Mouse (Mus musculus): ENCODE measurements around the gene Grhpr.
A peak's percentile ranks its signal among the peaks of the same experiment; 100 is the strongest.
"Not testable (repeated sequence)": the region's sequence is repeated elsewhere in the genome, so short reads cannot be mapped to it uniquely, and the experiment has no call there.

Gene Grhpr

GRCm38 (mm10) chr4:44974331-44974730, 6.9 kb upstream of the Grhpr start:
- no peak for DNase-seq (ENCODE audit: low read depth)

DNA sequence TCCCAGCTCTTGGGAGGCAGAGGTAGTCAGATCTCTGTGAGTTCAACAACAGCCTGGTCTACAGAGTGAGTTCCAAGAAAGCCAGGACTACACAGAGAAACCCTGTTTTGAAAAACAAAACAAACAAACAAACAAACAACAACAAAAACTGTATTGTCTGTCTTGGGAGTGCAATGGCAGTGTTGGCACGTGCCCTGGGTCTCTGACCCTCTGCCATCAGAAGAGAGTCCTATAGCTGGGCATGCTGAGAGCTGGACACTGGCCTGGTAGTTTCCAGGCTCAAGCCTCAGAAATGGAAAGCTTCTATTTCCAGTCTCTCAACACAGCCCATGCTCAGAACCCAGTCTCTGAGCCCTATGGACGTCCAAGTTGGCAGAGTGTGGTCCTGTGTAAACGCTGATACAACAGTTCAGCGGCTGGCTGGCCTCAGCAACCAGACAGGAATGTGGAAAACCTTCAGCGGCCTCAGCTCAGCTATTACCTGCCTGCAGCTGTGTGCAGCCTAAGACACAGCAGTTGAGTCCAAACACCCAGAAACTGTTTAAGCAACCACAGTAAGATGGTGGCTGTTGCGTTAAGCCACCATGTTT, 5.1 kb upstream of the Grhpr start:
- no peak for DNase-seq (ENCODE audit: low read depth)

DNA sequence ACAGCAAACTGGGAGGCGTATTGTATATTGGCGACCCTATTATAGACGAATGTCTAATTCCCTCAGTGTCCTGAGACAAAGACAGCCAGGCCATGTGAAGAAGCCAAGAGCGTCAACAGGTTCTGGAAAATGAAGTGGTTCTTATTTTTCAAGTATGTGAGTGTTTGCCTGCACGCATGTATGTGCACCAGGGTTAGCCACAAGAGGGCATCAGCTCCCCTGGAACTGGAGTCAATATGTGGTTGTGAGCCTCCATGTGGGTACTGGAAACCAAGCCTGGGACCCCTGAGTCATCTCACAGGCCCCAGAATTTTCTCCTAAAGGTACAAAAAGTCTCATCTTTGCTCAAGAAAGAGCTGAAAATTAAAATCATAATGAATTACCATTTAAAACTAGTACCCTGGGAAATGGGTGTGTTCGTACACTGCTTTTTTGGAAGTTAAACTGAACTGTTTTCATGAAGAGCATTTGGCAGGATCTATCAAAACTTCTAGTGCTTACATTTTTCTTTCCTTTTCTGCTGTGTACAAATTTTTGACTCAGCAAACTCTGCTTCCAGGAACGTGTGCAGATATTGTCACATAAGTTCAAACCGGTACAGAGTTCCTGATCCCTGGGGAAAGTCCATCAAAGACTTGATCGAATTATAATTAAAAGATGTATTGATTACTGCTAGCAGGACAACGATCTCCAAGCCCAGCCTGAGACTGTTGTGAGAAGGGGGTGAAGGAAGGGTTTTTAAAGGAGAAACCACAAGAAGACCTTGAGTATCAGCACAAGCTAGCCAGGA, 4.1 kb upstream of the Grhpr start:
- DNase-seq (ENCODE audit: low read depth): peak; percentile 28

GRCm38 (mm10) chr4:44978175-44978574, 3.0 kb upstream of the Grhpr start:
- DNase-seq (ENCODE audit: low read depth): no peak

DNA sequence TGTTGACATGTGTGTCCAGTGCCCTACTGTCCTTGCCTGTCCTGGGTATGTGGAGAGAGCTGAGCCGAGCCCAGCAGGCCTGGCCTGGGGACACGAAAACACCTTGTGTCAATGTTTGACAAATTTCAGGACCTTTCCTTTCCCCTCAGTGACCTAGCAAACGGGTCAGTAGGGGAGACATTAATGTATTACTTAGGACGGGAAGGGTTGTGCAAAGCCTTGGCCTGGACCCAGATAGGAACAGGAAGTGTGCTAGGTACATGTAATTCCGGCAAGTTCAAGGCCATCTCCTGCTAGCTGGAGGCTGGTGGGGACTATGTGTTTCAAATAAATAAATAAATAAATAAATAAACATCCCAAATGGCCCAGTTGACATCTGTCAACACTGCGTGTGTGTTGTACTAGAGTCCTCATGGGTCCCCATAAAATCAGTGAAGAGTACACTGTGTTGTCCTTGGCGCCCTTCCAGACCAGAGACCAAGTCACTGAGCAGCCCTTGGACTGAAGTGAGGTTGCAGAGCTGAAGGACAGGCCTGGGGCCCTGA, 1.3 kb upstream of the Grhpr start:
- peak; percentile 85 for DNase-seq (ENCODE audit: low read depth)

GRCm38 (mm10) chr4:44981974-44982287, 736 bp downstream of the Grhpr start:
- no peak for DNase-seq (ENCODE audit: low read depth)

GRCm38 (mm10) chr4:44982440-44983130, 1.4 kb downstream of the Grhpr start:
- no peak for DNase-seq (ENCODE audit: low read depth)

DNA sequence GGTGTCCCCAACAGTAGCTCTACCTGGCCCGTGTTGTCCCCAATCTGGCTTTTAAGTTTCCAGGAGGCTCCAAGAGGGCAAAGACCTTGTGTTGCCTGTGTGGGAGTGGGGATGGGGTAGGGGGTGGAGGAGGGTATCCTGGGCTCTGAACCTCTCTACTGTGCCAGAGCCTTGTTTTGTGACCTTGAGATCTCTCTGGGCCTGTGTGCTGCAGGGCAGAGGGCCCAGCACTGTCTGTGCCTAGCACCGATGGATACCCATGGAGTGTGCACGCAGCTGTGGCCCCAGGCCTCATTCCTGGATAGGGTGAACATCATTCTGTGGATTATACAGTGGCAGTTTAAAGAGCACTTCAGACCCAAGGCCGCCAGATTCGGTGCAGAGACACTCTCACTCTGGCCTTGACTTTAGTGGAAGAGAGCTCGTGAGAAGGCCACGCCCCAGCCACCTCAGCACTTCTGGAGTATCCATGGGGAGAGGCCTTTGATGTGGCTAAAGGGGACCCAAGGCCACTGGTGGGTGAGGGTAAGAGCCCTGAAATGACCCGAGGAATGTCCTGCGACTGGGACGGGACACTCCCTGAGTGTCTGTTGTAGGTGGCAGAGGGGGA, 2.0 kb downstream of the Grhpr start:
- no peak for DNase-seq (ENCODE audit: low read depth)

- no peak for DNase-seq (ENCODE audit: low read depth)
These were observed 9.4 kb downstream of the Grhpr start for GRCm38 (mm10) chr4:44990560-44990959.

DNA sequence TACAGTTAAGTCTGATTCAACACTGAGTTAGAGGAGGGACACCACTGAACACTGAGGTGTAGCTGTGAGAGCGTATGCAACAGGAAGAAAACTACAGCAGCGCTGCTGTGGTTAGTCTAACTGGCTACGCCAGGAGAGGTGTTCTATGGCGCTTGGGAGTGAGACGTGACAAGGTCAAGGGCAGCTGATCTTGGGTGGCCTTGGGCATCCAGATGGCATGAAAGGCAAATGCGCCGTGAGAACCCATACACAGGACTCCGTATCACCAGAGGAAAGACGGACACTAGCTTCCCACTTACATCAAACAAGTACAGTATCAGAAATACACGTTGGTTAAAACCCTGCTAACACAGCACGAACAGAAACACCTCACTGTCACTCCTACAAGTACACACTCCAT, 11.1 kb downstream of the Grhpr start:
- not testable (repeated sequence) for DNase-seq (ENCODE audit: low read depth)

DNA sequence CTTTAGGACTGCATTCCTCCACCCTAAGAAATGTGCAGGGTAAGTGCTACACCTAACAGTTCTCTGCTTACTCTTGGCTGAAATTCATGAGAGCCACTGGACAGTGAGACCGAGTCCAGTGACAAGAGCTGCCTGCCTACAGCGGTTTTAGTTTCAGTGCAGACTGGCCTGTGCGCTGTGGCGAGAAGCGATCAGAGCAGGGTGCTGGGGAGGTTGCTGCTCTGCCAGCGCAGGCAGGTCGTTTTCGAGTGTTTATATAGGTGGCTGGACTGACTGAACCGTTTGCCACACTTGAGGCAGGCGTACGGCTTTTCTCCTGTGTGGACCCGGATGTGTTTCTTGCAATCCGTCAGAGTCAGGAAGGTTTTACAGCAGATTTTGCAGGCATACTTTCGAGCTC, 12.0 kb downstream of the Grhpr start:
- not testable (repeated sequence) for DNase-seq (ENCODE audit: low read depth)

DNA sequence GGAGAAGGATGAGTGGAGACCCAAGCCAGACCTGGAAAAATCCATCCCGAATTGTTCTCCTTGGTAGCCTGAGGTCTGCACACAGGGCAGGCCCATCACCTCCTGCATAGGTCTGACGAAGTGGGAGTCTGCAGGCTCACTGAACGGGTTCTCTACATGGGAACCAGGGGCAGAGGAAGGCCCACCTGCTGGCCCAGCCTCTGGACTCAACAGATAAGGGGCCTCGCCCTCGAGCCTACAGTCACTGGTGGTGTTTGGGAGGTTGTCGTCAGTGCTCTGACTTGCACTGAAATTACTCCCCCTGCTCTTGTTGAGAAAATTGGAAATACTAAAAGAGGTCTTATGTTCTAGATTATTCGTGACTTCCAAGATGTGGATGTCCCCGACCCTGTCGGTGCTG, 12.7 kb downstream of the Grhpr start:
- DNase-seq (ENCODE audit: low read depth): no peak

GRCm38 (mm10) chr4:44994776-44995175, 13.6 kb downstream of the Grhpr start:
- DNase-seq (ENCODE audit: low read depth): no peak

GRCm38 (mm10) chr4:44998071-44998470, 16.9 kb downstream of the Grhpr start:
- DNase-seq (ENCODE audit: low read depth): no peak

GRCm38 (mm10) chr4:45000001-45000400, 18.8 kb downstream of the Grhpr start:
- no peak for DNase-seq (ENCODE audit: low read depth)

GRCm38 (mm10) chr4:45005452-45005851, 24.3 kb downstream of the Grhpr start:
- no peak for DNase-seq (ENCODE audit: low read depth)

GRCm38 (mm10) chr4:45010806-45011415, 29.7 kb downstream of the Grhpr start:
- DNase-seq (ENCODE audit: low read depth): peak; percentile 40

- DNase-seq (ENCODE audit: low read depth): peak; percentile 81
These were observed 30.4 kb downstream of the Grhpr start for GRCm38 (mm10) chr4:45011581-45012104.

DNA sequence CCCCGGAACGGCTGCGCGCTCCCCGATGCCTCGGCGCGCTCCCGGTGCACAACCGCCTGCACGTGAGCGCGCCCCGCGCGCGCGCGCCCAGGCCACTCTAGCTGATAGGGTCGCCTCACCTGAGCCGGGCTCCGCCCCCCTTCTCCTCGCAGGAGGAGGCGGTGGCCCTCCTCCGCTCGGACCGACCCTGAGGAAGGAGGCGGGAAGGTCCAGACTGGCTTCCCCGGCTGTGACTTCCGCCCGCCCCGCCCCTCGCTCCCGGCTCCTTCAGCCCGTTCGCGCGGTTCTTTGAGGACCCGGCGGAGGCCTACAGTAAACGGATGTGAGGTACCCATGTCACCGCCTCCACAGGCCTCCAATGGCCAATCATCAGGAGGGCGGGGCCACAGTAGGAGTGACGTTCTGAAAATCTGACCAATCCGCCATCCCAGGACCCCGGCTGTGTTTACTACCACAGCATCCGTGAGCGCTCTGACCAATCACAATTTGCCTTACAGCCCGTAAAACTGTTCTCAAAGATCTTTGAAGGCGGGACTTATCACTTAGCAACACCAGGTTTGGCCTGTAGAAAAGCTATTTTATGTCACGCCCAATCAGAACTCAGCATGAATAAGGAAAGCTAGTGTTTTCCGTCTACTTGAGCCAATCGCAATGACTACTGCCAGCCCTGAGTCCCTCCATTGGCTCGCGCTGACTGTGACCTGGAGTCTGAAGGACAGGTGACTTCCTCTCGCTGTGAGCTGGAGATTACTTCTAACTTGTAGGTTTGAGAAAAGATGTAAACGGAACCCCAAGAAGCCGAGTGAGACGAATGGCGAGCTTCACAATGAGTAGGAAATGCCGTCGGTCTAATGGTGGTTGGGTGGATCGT, 31.1 kb downstream of the Grhpr start, which contains the start of gene Zbtb5:
Gene Zbtb5, minus strand, starts transcription at position 308 of the 871 bp plus-strand sequence.
- peak; percentile 100 for DNase-seq (ENCODE audit: low read depth)

DNA sequence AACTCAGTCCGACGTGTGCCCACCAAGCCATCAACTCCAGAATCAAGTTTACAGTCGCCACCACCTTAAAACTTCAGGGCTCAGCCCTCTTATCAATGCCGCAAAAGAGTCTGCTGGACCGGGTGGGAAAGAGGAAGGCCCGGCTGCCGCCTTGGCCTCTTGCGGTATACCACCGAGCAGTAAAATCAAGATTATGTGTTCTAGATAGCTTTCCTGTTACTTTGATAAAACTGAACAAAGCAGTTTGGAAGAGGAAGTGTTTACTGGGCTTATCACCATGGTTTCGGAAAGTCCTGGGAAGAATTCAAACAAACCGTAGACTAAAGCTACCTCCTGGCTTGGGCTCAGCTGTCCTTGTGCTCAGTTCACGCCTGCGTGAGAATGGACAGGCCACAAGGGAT, 31.8 kb downstream of the Grhpr start:
- peak; percentile 85 for DNase-seq (ENCODE audit: low read depth)

- peak; percentile 47 for DNase-seq (ENCODE audit: low read depth)
These were observed 32.3 kb downstream of the Grhpr start for GRCm38 (mm10) chr4:45013537-45013936.

All from 416B (cell line).